In genomic region chr2:92059481-92060220, GRCm38 (mm10) we compare ENCODE assay signal across 8 mouse cellular contexts. TPM values are rescaled to one million over a fixed set of nuclear protein-coding genes. Genes with fewer than 3 reads are reported as not detected.
DNase-seq lines count a peak whose midpoint lies in the region; ATAC-seq and TF ChIP-seq lines count a peak whose summit lies in the region.

No protein-coding gene starts in this region.

- no peaks in the 10 kb centered on the region for H3K36me3 ChIP-seq in megakaryocyte, embryonic 14.5 days (replicated peaks; ENCODE audit: low read length)

- H3K9me3 ChIP-seq in megakaryocyte, embryonic 14.5 days = no peaks in the 10 kb centered on the region

- in situ Hi-C loops in Patski (cut with MboI; ENCODE audit: low pct_unique_long_range_greater_than_20kb) = loop anchor here (5.0 kb wide), 1 partner anchor 52 kb away; no protein-coding TSS in a partner anchor

- peaks cover 9% of the 10 kb centered on the region for H3K27me3 ChIP-seq in Patski
- H3K27me3 ChIP-seq in megakaryocyte, embryonic 14.5 days (replicated peaks) = peaks cover 50% of the 10 kb centered on the region

- POLR2A ChIA-PET in Patski (lab: Charles Lee) = interaction anchor here (0.6 to 1.4 kb wide), 2 partner anchors 125 to 864 kb away, joined by 3 to 5 read pairs; no protein-coding TSS in a partner anchor

- intact Hi-C loops in left cerebral cortex, postnatal 10 days (cut with DNase I) = loop anchor here (5.0 kb wide), 2 partner anchors 52 to 117 kb away; no protein-coding TSS in a partner anchor

- H3K4me1 ChIP-seq in megakaryocyte, embryonic 14.5 days = peaks cover 38% of the 10 kb centered on the region

- no peak for TF ChIP-seq CTCF in Patski (IDR thresholded peaks at IDR 0.05)

- DNase-seq in Patski (ENCODE audit: low read depth, low spot score) = no peak
- peak; percentile 34 to 72 for DNase-seq in cerebellum, postnatal 4 days (ENCODE audit: low spot score in 2 of 2)
- DNase-seq in gastrocnemius, postnatal 10 days = peak; percentile 61
- DNase-seq in induced T-regulatory cell, adult 2 months (ENCODE audit: low read depth) = peak; percentile 78
- DNase-seq in left cerebral cortex, postnatal 10 days (ENCODE audit: extremely low spot score in 1 of 2, low spot score in 2 of 2) = peak; percentile 69 to 85
- DNase-seq in right cerebral cortex, postnatal 14 days = peak; percentile 75
- no peak for DNase-seq in c-Kit-positive CD71-positive TER-119-positive erythroid progenitor cells, embryonic 14.5 days (ENCODE audit: low spot score)

- peak overlapping the region; percentile 90 for H3K4me3 ChIP-seq in megakaryocyte, embryonic 14.5 days (replicated peaks)

- ATAC-seq in Patski = peak; percentile 34

- CTCF ChIA-PET in Patski (lab: Charles Lee) = interaction anchor here (0.6 to 5.5 kb wide), 5 partner anchors 44 to 76 kb away, joined by 3 to 41 read pairs (median 5); no protein-coding TSS in a partner anchor

RNA-seq across cellular contexts. Expression of gene Phf21a, which starts 33.3 kb away (rescaled TPM):
- polyA plus RNA-seq in Patski (2021) = 69.9 TPM
- 10 to 100 TPM; 27.1 to 44.4 TPM for total RNA-seq in gastrocnemius, postnatal 10 days (2021)
- 10 to 100 TPM; 67.0 to 73.3 TPM for total RNA-seq in left cerebral cortex, postnatal 10 days (2021)
- polyA plus RNA-seq in megakaryocyte, embryonic 14.5 days (2012; ENCODE audit: insufficient read depth, low replicate concordance) = 19.0 and 41.1 TPM in 2 replicates

RNA-seq across cellular contexts. Expression of gene Creb3l1, which starts 35.3 kb away (rescaled TPM):
- polyA plus RNA-seq in Patski (2021) = 3.6 TPM
- total RNA-seq in gastrocnemius, postnatal 10 days (2021) = 10 to 100 TPM; 29.2 to 44.6 TPM
- total RNA-seq in left cerebral cortex, postnatal 10 days (2021) = 1 to 10 TPM; 7.8 to 8.6 TPM
- 22.3 and 27.7 TPM in 2 replicates for polyA plus RNA-seq in megakaryocyte, embryonic 14.5 days (2012; ENCODE audit: insufficient read depth, low replicate concordance)

Comparison
In these comparisons a context has a peak if more than half of its experiments do, and no peak if none do; other contexts are left out.
1. DNase-seq: peak in cerebellum, postnatal 4 days (2 of 2), gastrocnemius, postnatal 10 days (single experiment), induced T-regulatory cell, adult 2 months (single experiment), left cerebral cortex, postnatal 10 days (2 of 2) and right cerebral cortex, postnatal 14 days (single experiment); none in Patski (single experiment) and c-Kit-positive CD71-positive TER-119-positive erythroid progenitor cells, embryonic 14.5 days (single experiment).